Mouse (Mus musculus): ENCODE measurements around the gene Sycn.

Gene Sycn

GRCm38 (mm10) chr7:28586663-28587411 is 46.2 kb downstream of the Sycn start:
- DNase-seq (ENCODE audit: low spot score) = no peak

DNA sequence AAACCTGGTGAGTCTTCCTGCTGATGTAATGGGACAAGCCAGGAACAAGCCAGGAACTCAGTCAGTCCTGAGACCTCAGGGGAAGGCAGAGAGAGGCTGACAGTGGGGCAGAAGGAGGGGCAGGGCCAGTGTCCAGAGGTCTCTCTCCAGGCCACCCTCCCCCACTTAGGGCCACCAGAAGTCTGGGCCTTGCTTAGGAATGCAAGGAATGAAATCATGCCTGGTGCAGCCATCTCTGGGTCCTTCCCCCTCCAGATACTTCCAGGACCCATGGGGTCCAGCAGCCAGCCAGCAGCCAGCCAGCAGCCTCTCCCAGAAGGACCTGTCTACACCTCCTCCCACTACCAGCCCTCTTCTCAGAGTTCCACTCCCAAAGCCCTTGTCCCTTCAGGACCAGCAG is 47.0 kb downstream of the Sycn start:
- DNase-seq (ENCODE audit: low spot score) = no peak

All from layer of hippocampus, adult 9-10 months (tissue).